Mouse (Mus musculus) embryonic facial prominence, embryonic 13.5 days (tissue): Measurements from ENCODE around the gene BC048562. TPM values are rescaled to one million over a fixed set of nuclear protein-coding genes. Genes with fewer than 3 reads are reported as not detected.

Experiments used
- ATAC-seq: fragments of 200-750 bp; cut with Nextera tagmentation; 2 replicates; pipeline ENCODE4 v1.8.0; 2017; ENCODE audit warnings: low read depth; ENCODE audit not compliant: insufficient number of reproducible peaks, insufficient read depth, low FRiP score, low TSS enrichment
- H3K27ac ChIP-seq: fragments of 300-500 bp; sonication (generic); 2 replicates; pipeline ENCODE4 v1.5.1; 2015; ENCODE audit warnings: moderate library complexity, mild to moderate bottlenecking, inconsistent platforms
- H3K27me3 ChIP-seq: fragments of 300-500 bp; sonication (generic); 2 replicates; pipeline ENCODE4 v1.6.1; 2015; ENCODE audit warnings: mild to moderate bottlenecking, inconsistent platforms
- H3K36me3 ChIP-seq: fragments of 300-500 bp; sonication (generic); 2 replicates; pipeline ENCODE4 v1.6.1; 2015; ENCODE audit warnings: mild to moderate bottlenecking, inconsistent platforms
- H3K4me1 ChIP-seq: fragments of 300-500 bp; sonication (generic); 2 replicates; pipeline ENCODE4 v1.6.1; 2015; ENCODE audit warnings: inconsistent platforms
- H3K4me2 ChIP-seq: fragments of 300-500 bp; sonication (generic); 2 replicates; pipeline ENCODE4 v1.6.1; 2015; ENCODE audit warnings: moderate library complexity, mild to moderate bottlenecking, inconsistent platforms
- H3K4me3 ChIP-seq: fragments of 300-500 bp; sonication (generic); 2 replicates; pipeline ENCODE4 v1.5.1; 2015; ENCODE audit warnings: mild to moderate bottlenecking, inconsistent platforms
- H3K9ac ChIP-seq: fragments of 300-500 bp; sonication (generic); 2 replicates; pipeline ENCODE4 v1.6.1; 2015; ENCODE audit warnings: mild to moderate bottlenecking, inconsistent platforms
- H3K9me3 ChIP-seq: fragments of 300-500 bp; sonication (generic); 2 replicates; pipeline ENCODE4 v1.6.1; 2016; ENCODE audit warnings: inconsistent platforms
- WGBS: fragments of 180-500 bp; shearing (Covaris S2); methylation state at CpG from one replicate; pipeline ENCODE4 v1.1.7; 2015; ENCODE audit warnings: mixed read lengths; 5-methylcytosine and 5-hydroxymethylcytosine counted together
- polyA plus RNA-seq: library from polyadenylated mRNA; unstranded; fragments of >200 nt; fragmentation: Nextera tagmentation; extraction: Ambion mirVana; gene quantifications from 2 replicates; pipeline ENCODE4 v1.2.1, GENCODE M21; 2015

Gene BC048562
- polyA plus RNA-seq, 1 experiment from 2014 or later, result not detected

DNA sequence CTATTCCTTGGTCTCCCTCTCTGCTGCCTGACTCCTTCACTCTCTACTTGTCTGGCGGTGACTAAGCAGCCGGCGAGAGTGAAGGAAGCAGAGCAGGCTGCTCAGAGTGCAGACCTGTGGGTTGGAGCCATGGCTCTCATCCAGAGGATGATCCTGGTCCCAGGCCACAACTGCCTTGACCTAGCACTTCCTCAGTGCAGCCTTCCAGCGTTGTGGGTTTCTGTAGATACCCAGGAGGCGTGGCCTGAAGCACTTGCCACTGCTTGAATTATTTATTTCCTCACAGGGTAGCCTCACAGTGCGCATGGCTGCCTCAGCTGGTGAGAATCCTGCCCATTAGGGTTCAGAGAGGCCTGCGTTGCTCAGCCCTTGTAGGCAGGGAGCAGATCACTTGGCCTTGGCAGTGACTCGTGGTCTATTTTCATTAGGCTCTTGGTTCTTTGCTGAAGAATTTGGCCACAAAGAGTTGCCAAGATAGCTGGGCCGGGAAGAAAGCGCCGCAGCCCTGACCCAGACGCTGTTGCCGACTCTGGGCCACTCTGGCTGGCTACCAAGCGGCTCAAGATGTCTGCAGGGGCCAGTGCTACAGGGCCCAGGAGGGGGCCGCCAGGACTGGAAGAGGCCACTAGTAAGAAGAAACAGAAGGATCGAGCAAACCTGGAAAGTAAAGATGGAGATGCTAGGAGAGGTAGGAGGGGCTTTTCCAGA, 55.9 kb downstream of the BC048562 start:
- peaks cover 23% of the 10 kb centered on the region for H3K4me1 ChIP-seq
- no peak for ATAC-seq
- H3K9ac ChIP-seq, result peak overlapping the region; percentile 99
- 84% methylated on average over 16 of the region's 16 CpGs for WGBS
- peak overlapping the region; percentile 97 for H3K4me3 ChIP-seq
- no peaks in the 10 kb centered on the region for H3K9me3 ChIP-seq
- H3K36me3 ChIP-seq, result peaks cover 85% of the 10 kb centered on the region
- no peaks in the 10 kb centered on the region for H3K27me3 ChIP-seq
- no peak overlapping the region for H3K27ac ChIP-seq
- peak overlapping the region; percentile 89 for H3K4me2 ChIP-seq

DNA sequence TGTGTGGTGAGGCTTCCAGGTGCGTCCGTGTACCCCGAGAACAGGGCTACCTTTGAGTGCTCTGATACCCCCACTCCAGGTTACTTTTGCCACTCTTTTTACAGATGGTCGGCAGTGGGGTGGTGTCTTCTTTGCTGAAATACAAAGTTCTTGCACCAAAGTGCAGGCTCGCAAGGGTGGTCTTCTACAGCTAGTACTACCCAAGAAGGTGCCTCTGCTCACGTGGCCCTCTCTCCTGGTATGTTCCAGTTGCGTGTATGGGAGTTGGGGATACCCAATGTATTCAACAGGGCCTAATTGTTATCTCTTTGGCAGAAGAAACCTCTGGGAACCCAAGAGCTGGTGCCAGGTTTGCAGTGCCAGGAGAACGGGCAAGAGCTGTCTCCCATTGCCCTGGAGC, 57.0 kb downstream of the BC048562 start:
- H3K4me2 ChIP-seq, result no peak overlapping the region
- H3K9me3 ChIP-seq, result no peaks in the 10 kb centered on the region
- no peak for ATAC-seq
- no peak overlapping the region for H3K9ac ChIP-seq
- H3K27ac ChIP-seq, result no peak overlapping the region
- H3K4me3 ChIP-seq, result no peak overlapping the region
- no peaks in the 10 kb centered on the region for H3K27me3 ChIP-seq
- peaks cover 23% of the 10 kb centered on the region for H3K4me1 ChIP-seq
- 95% methylated on average over 8 of the region's 8 CpGs for WGBS
- peaks cover 85% of the 10 kb centered on the region for H3K36me3 ChIP-seq

- Histone ChIP-seq H3K27me3 (no peaks in the 10 kb centered on the region), H3K27ac (no peak overlapping the region), H3K4me1 (peaks cover 23% of the 10 kb centered on the region), H3K9me3 (no peaks in the 10 kb centered on the region), H3K9ac (no peak overlapping the region), H3K36me3 (peaks cover 85% of the 10 kb centered on the region), H3K4me3 (no peak overlapping the region), H3K4me2 (no peak overlapping the region)
- ATAC-seq, result no peak
- 95% methylated on average over 19 of the region's 19 CpGs for WGBS
Measured at GRCm38 (mm10) chr9:108494146-108494825, 58.0 kb downstream of the BC048562 start.

DNA sequence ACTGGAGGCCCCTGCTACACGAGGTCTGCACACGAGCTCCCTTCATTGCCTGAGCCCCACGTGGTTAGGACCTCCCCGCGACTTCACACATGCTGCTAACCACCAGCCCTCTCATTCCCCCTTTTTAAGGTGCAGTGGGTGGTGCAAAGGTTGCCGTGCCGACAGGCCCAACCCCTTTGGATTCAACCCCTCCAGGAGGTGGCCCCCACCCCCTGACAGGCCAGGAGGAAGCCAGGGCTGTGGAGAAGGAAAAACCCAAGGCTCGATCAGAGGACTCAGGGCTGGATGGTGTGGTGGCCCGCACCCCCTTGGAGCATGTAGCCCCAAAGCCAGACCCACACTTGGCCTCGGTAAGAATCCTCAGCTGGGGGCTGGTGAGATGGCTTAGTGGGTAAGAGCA, 58.6 kb downstream of the BC048562 start:
- no peak overlapping the region for H3K4me2 ChIP-seq
- H3K27ac ChIP-seq, result no peak overlapping the region
- H3K36me3 ChIP-seq, result peaks cover 85% of the 10 kb centered on the region
- WGBS, result 83% methylated on average over 10 of the region's 10 CpGs
- H3K4me3 ChIP-seq, result no peak overlapping the region
- H3K4me1 ChIP-seq, result peaks cover 20% of the 10 kb centered on the region
- no peaks in the 10 kb centered on the region for H3K27me3 ChIP-seq
- H3K9ac ChIP-seq, result no peak overlapping the region
- H3K9me3 ChIP-seq, result no peaks in the 10 kb centered on the region
- no peak for ATAC-seq

Other genes starting within 250 kb of the BC048562 start
- gene Bsn, start 246.1 kb upstream of the BC048562 start, polyA plus RNA-seq, result 0.63 and 0.69 TPM in 2 replicates
- 52.6 and 54.7 TPM in 2 replicates for gene Dag1, start 172.5 kb upstream of the BC048562 start, polyA plus RNA-seq
- gene Nicn1, start 146.1 kb upstream of the BC048562 start, polyA plus RNA-seq, result 48.9 and 50.1 TPM in 2 replicates
- gene Amt, start 139.6 kb upstream of the BC048562 start, polyA plus RNA-seq, result 12.5 and 15.3 TPM in 2 replicates
- 437 and 448 TPM in 2 replicates for gene Rhoa, start 130.4 kb upstream of the BC048562 start, polyA plus RNA-seq
- 31.5 and 34.2 TPM in 2 replicates for gene Tcta, start 130.3 kb upstream of the BC048562 start, polyA plus RNA-seq
- 775 and 811 TPM in 2 replicates for gene Gpx1, start 97.6 kb upstream of the BC048562 start, polyA plus RNA-seq
- gene Usp4, start 88.6 kb upstream of the BC048562 start, polyA plus RNA-seq, result 106 and 110 TPM in 2 replicates
- gene 1700102P08Rik, start 43.7 kb upstream of the BC048562 start, polyA plus RNA-seq, result 1.1 TPM in 2 replicates
- 1.3 and 1.6 TPM in 2 replicates for gene Ccdc36, start 8.0 kb upstream of the BC048562 start, polyA plus RNA-seq
- 60.4 and 64.3 TPM in 2 replicates for gene Ccdc71, start 24.0 kb downstream of the BC048562 start, polyA plus RNA-seq
- 36.5 and 42.8 TPM in 2 replicates for gene Klhdc8b, start 25.1 kb downstream of the BC048562 start, polyA plus RNA-seq
- 51.1 and 63.2 TPM in 2 replicates for gene Lamb2, start 43.3 kb downstream of the BC048562 start, polyA plus RNA-seq
- 75.9 and 77.2 TPM in 2 replicates for gene Usp19, start 54.1 kb downstream of the BC048562 start, polyA plus RNA-seq
- gene Qars, start 71.2 kb downstream of the BC048562 start, polyA plus RNA-seq, result 116 and 124 TPM in 2 replicates
- 123 and 128 TPM in 2 replicates for gene Qrich1, start 80.3 kb downstream of the BC048562 start, polyA plus RNA-seq
- 191 and 227 TPM in 2 replicates for gene Impdh2, start 123.8 kb downstream of the BC048562 start, polyA plus RNA-seq
- 42.3 and 50.4 TPM in 2 replicates for gene Ndufaf3, start 131.0 kb downstream of the BC048562 start, polyA plus RNA-seq
- gene Dalrd3, start 133.4 kb downstream of the BC048562 start, polyA plus RNA-seq, result 176 and 185 TPM in 2 replicates
- gene Wdr6, start 142.3 kb downstream of the BC048562 start, polyA plus RNA-seq, result 140 and 147 TPM in 2 replicates
- gene P4htm, start 161.2 kb downstream of the BC048562 start, polyA plus RNA-seq, result 9.6 and 13.3 TPM in 2 replicates
- gene Arih2, start 212.9 kb downstream of the BC048562 start, polyA plus RNA-seq, result 51.9 and 53.7 TPM in 2 replicates
- gene Slc25a20, start 225.6 kb downstream of the BC048562 start, polyA plus RNA-seq, result 47.1 and 48.4 TPM in 2 replicates